In the genomic region with DNA sequence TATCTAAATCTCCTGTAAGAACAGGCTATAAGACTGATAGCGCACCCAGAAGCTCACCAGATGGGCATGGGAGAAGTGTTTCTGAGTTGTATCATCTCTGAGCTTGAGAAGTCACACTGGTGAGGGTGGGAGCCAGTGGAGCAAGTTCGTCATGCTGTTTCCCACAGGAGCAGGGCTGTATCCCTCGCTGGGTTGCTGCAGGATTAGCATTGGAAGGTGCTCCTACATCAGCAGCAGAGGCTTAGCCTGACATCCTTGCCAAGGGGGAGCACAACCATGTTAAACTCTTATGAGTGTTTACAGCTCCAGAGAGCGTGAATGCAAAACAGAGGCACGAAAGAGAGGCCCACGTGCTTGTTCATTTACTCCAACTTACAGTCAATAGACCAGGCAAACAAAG, we compare ENCODE assay signal across 23 mouse cellular contexts.
"Had no signal": no experiment of that assay in that cellular context is flagged by ENCODE, and none has a peak within 500 bp of the region (broad histone marks: within the 10 kb centered on the region; RNA-seq: fewer than 3 reads in every experiment).

No protein-coding gene starts in this region.

- H3K27me3 ChIP-seq: liver, embryonic 12.5 days; liver, embryonic 15.5 days; lung, embryonic 15.5 days; megakaryocyte, embryonic 14.5 days; midbrain, embryonic 15.5 days; neural tube, embryonic 12.5 days; neural tube, embryonic 15.5 days had no signal

- H3K4me3 ChIP-seq: limb, embryonic 13.5 days; liver, embryonic 12.5 days; liver, embryonic 15.5 days; lung, embryonic 15.5 days; megakaryocyte, embryonic 14.5 days; midbrain, embryonic 10.5 days; midbrain, embryonic 15.5 days; neural tube, embryonic 12.5 days; neural tube, embryonic 15.5 days had no signal

- H3K27ac ChIP-seq: limb, embryonic 13.5 days; liver, embryonic 12.5 days; liver, embryonic 15.5 days; lung, embryonic 15.5 days; midbrain, embryonic 10.5 days; midbrain, embryonic 15.5 days; neural tube, embryonic 12.5 days; neural tube, embryonic 15.5 days; stomach, postnatal 0 days had no signal

- H3K4me1 ChIP-seq: liver, embryonic 12.5 days; liver, embryonic 15.5 days; lung, embryonic 15.5 days; megakaryocyte, embryonic 14.5 days; midbrain, embryonic 15.5 days had no signal

- ATAC-seq: liver, embryonic 12.5 days; midbrain, embryonic 15.5 days had no signal

- DNase-seq: kidney, postnatal 14 days; kidney, postnatal 4 days; left cerebral cortex, postnatal 4 days; liver; lung, adult 18-20 months; lung, postnatal 10 days; lung, postnatal 36 days; right cerebral cortex, adult 18-20 months; right cerebral cortex, postnatal 14 days; right cerebral cortex, postnatal 4 days; thymus, adult 2 months; thymus, postnatal 14 days; thymus, postnatal 4 days had no signal

- H3K4me2 ChIP-seq: limb, embryonic 13.5 days; liver, embryonic 12.5 days; liver, embryonic 15.5 days; lung, embryonic 15.5 days; midbrain, embryonic 15.5 days; neural tube, embryonic 12.5 days; neural tube, embryonic 15.5 days had no signal

- H3K9ac ChIP-seq: limb, embryonic 13.5 days; liver, embryonic 12.5 days; liver, embryonic 15.5 days; lung, embryonic 15.5 days; midbrain, embryonic 15.5 days; neural tube, embryonic 12.5 days; neural tube, embryonic 15.5 days had no signal

- H3K36me3 ChIP-seq: limb, embryonic 13.5 days; liver, embryonic 12.5 days; liver, embryonic 15.5 days; lung, embryonic 15.5 days; midbrain, embryonic 10.5 days; midbrain, embryonic 15.5 days; neural tube, embryonic 12.5 days; neural tube, embryonic 15.5 days had no signal

- H3K9me3 ChIP-seq: limb, embryonic 13.5 days; liver, embryonic 12.5 days; liver, embryonic 15.5 days; lung, embryonic 15.5 days; midbrain, embryonic 10.5 days; midbrain, embryonic 15.5 days; neural tube, embryonic 12.5 days; neural tube, embryonic 15.5 days had no signal
